Mouse (Mus musculus) ZHBTc4 (cell line): Measurements from ENCODE around the gene Pdia3.
A peak's percentile ranks its signal among the peaks of the same experiment; 100 is the strongest.
"Not testable (repeated sequence)": the region's sequence is repeated elsewhere in the genome, so short reads cannot be mapped to it uniquely, and the experiment has no call there.

ENCODE experiments used
- DNase-seq: peaks from one replicate; pipeline ENCODE4 v3.0.0-alpha.2; 2011; ENCODE audit warnings: low read depth, low spot score

The Pdia3 gene

GRCm38 (mm10) chr2:121442259-121443067 is 28.9 kb downstream of the Pdia3 start:
- DNase-seq = peak; percentile 85

- no peak for DNase-seq
Observed at GRCm38 (mm10) chr2:121443068-121443349, 29.4 kb downstream of the Pdia3 start.

GRCm38 (mm10) chr2:121444178-121444577 is 30.6 kb downstream of the Pdia3 start, which contains the start of gene Ell3:
Gene Ell3 (minus strand): TSS chr2:121444278.
- no peak for DNase-seq

- no peak for DNase-seq
Observed at GRCm38 (mm10) chr2:121445117-121445516, 31.5 kb downstream of the Pdia3 start.

GRCm38 (mm10) chr2:121446506-121446905 is 32.9 kb downstream of the Pdia3 start:
- DNase-seq = no peak

- DNase-seq = no peak
Observed at GRCm38 (mm10) chr2:121447006-121447405, 33.4 kb downstream of the Pdia3 start.

GRCm38 (mm10) chr2:121448136-121448535 is 34.6 kb downstream of the Pdia3 start:
- DNase-seq = peak; percentile 33

GRCm38 (mm10) chr2:121448739-121449535 is 35.4 kb downstream of the Pdia3 start, which contains the start of gene Serf2:
Gene Serf2 (plus strand): TSS chr2:121449195.
- DNase-seq = peak; percentile 100

- DNase-seq = no peak
Observed at GRCm38 (mm10) chr2:121449545-121450011, 36.0 kb downstream of the Pdia3 start.

GRCm38 (mm10) chr2:121450093-121450492 is 36.5 kb downstream of the Pdia3 start:
- peak; percentile 47 for DNase-seq

- no peak for DNase-seq
Observed at GRCm38 (mm10) chr2:121452361-121452760, 38.8 kb downstream of the Pdia3 start.

- no peak for DNase-seq
Observed at GRCm38 (mm10) chr2:121452990-121453389, 39.4 kb downstream of the Pdia3 start, which contains the start of gene Hypk. Gene Hypk (plus strand): TSS chr2:121453290.

GRCm38 (mm10) chr2:121453917-121454316 is 40.3 kb downstream of the Pdia3 start:
- no peak for DNase-seq

- no peak for DNase-seq
Observed at GRCm38 (mm10) chr2:121455534-121455933, 42.0 kb downstream of the Pdia3 start.

- DNase-seq = peak; percentile 96
Observed at GRCm38 (mm10) chr2:121456692-121457642, 43.4 kb downstream of the Pdia3 start, which contains the start of gene Serinc4. Gene Serinc4 (minus strand): TSS chr2:121456781.

- DNase-seq = no peak
Observed at GRCm38 (mm10) chr2:121460071-121460470, 46.5 kb downstream of the Pdia3 start.

GRCm38 (mm10) chr2:121468982-121469381 is 55.4 kb downstream of the Pdia3 start:
- not testable (repeated sequence) for DNase-seq

GRCm38 (mm10) chr2:121472783-121473182 is 59.2 kb downstream of the Pdia3 start:
- DNase-seq = not testable (repeated sequence)

- peak; percentile 94 for DNase-seq
Observed at GRCm38 (mm10) chr2:121473301-121474179, 60.0 kb downstream of the Pdia3 start, which contains the start of gene Mfap1b. Gene Mfap1b (minus strand): TSS chr2:121474067.

- DNase-seq = no peak
Observed at GRCm38 (mm10) chr2:121474180-121474535, 60.6 kb downstream of the Pdia3 start.
